Mouse (Mus musculus) kidney, postnatal 10 days (tissue): ENCODE data around the gene Enpp3.

Source experiments
- DNase-seq: peaks from one replicate; pipeline ENCODE4 v3.0.0; 2021; ENCODE audit warnings: mixed read lengths

Gene Enpp3

GRCm38 (mm10) chr10:24758326-24758915 is 84.2 kb downstream of the Enpp3 start:
- DNase-seq = no peak

GRCm38 (mm10) chr10:24754874-24755540 is 87.6 kb downstream of the Enpp3 start:
- DNase-seq = no peak

- DNase-seq = no peak
Observed at GRCm38 (mm10) chr10:24754251-24754835, 88.3 kb downstream of the Enpp3 start.

- no peak for DNase-seq
Observed at GRCm38 (mm10) chr10:24753536-24754250, 88.9 kb downstream of the Enpp3 start.

- DNase-seq = no peak
Observed at GRCm38 (mm10) chr10:24742950-24743487, 99.6 kb downstream of the Enpp3 start.

- no peak for DNase-seq
Observed at GRCm38 (mm10) chr10:24741229-24742198, 101.1 kb downstream of the Enpp3 start.

- no peak for DNase-seq
Observed at GRCm38 (mm10) chr10:24739171-24739570, 103.5 kb downstream of the Enpp3 start.

- DNase-seq = no peak
Observed at GRCm38 (mm10) chr10:24738456-24738855, 104.2 kb downstream of the Enpp3 start.

- no peak for DNase-seq
Observed at GRCm38 (mm10) chr10:24735027-24735777, 107.4 kb downstream of the Enpp3 start.

GRCm38 (mm10) chr10:24727478-24727877 is 115.1 kb downstream of the Enpp3 start:
- DNase-seq = no peak

GRCm38 (mm10) chr10:24725197-24725596 is 117.4 kb downstream of the Enpp3 start:
- no peak for DNase-seq
